Mouse (Mus musculus): ENCODE measurements around the gene Gm4969. TPM values are rescaled to one million over a fixed set of nuclear protein-coding genes. Genes with fewer than 3 reads are reported as not detected.

Gene Gm4969
- total and polyA plus RNA-seq, 3 experiments = not detected

- no peak overlapping the region for H3K4me3 ChIP-seq (ENCODE audit: control insufficient read depth in 1 of 2, insufficient read depth in 1 of 2, low read depth in 2 of 2, low read length in 2 of 2)
- H3K27ac ChIP-seq (ENCODE audit: control insufficient read depth, low read depth, low read length) = no peak overlapping the region
- DNase-seq (ENCODE audit: low read depth, low spot score) = no peak
- H3K27me3 ChIP-seq (ENCODE audit: control insufficient read depth in 1 of 2, insufficient read depth in 2 of 2, low read length in 2 of 2) = no peaks in the 10 kb centered on the region
- no peak overlapping the region for H3K9ac ChIP-seq (ENCODE audit: control insufficient read depth, low read depth, low read length, poor library complexity, severe bottlenecking)
- H3K9me3 ChIP-seq (replicated peaks; ENCODE audit: insufficient read depth, low read length) = no peaks in the 10 kb centered on the region
- 0 out of 4 replicates have a peak, but pooled peaks cover 0 to under 1% of the 10 kb centered on the region in 2 experiments for H3K36me3 ChIP-seq (ENCODE audit: control insufficient read depth in 1 of 2, insufficient read depth in 2 of 2, low read length in 2 of 2)
- TF ChIP-seq HCFC1 (IDR thresholded peaks at IDR 0.05; ENCODE audit: low read depth, low read length) (no peak), NRF1 (IDR thresholded peaks at IDR 0.05; ENCODE audit: insufficient read depth, low read depth, low read length, poor library complexity, severe bottlenecking) (no peak), POLR2A (IDR thresholded peaks at IDR 0.05; ENCODE audit: control insufficient read depth in 1 of 2, insufficient read depth in 1 of 2, low read depth in 1 of 2, low read length in 2 of 2, poor library complexity in 1 of 2) (no peak), RCOR1 (IDR thresholded peaks at IDR 0.05; ENCODE audit: low read depth, low read length) (no peak), JUND (IDR thresholded peaks at IDR 0.05; ENCODE audit: low read depth, low read length) (no peak), SIN3A (IDR thresholded peaks at IDR 0.05; ENCODE audit: low read length) (no peak), MYC (IDR thresholded peaks at IDR 0.05; ENCODE audit: low read depth, low read length) (no peak), POLR2AphosphoS2 (IDR thresholded peaks at IDR 0.05; ENCODE audit: low read length) (no peak), GABPA (IDR thresholded peaks at IDR 0.05; ENCODE audit: low read depth, low read length) (no peak), ZMIZ1 (IDR thresholded peaks at IDR 0.05; ENCODE audit: low read depth, low read length) (no peak), ZC3H11A (IDR thresholded peaks at IDR 0.05; ENCODE audit: low read depth, low read length) (no peak), ETS1 (IDR thresholded peaks at IDR 0.05; ENCODE audit: low read depth, low read length) (no peak), TBP (IDR thresholded peaks at IDR 0.05; ENCODE audit: low read depth, low read length) (no peak), USF2 (IDR thresholded peaks at IDR 0.05; ENCODE audit: borderline replicate concordance in 1 of 2, insufficient read depth in 1 of 2, low read depth in 1 of 2, low read length in 2 of 2) (no peak), E2F4 (IDR thresholded peaks at IDR 0.05; ENCODE audit: borderline replicate concordance, low read depth, low read length) (no peak), USF1 (IDR thresholded peaks at IDR 0.05; ENCODE audit: low read depth, low read length) (no peak)
- no peaks in the 10 kb centered on the region for H3K79me2 ChIP-seq (ENCODE audit: control insufficient read depth, insufficient read depth, low read length, poor library complexity)
- H3K4me1 ChIP-seq (ENCODE audit: control insufficient read depth in 1 of 2, insufficient read depth in 2 of 2, low read length in 2 of 2) = peaks cover 0 to 2% of the 10 kb centered on the region in 2 experiments; a peak in 2 of 4 replicates
Measured at GRCm38 (mm10) chr7:19136673-19137334, 18.6 kb upstream of the Gm4969 start.

- Histone ChIP-seq H3K9ac (ENCODE audit: control insufficient read depth, low read depth, low read length, poor library complexity, severe bottlenecking) (no peak overlapping the region), H3K79me2 (ENCODE audit: control insufficient read depth, insufficient read depth, low read length, poor library complexity) (no peaks in the 10 kb centered on the region), H3K27ac (ENCODE audit: control insufficient read depth, low read depth, low read length) (no peak overlapping the region), H3K36me3 (ENCODE audit: control insufficient read depth in 1 of 2, insufficient read depth in 2 of 2, low read length in 2 of 2) (0 out of 4 replicates have a peak, but pooled peaks cover 0 to 2% of the 10 kb centered on the region in 2 experiments), H3K4me1 (ENCODE audit: control insufficient read depth in 1 of 2, insufficient read depth in 2 of 2, low read length in 2 of 2) (peaks cover 0 to 4% of the 10 kb centered on the region in 2 experiments; a peak in 2 of 4 replicates), H3K4me3 (ENCODE audit: control insufficient read depth in 1 of 2, insufficient read depth in 1 of 2, low read depth in 2 of 2, low read length in 2 of 2) (no peak overlapping the region), H3K9me3 (replicated peaks; ENCODE audit: insufficient read depth, low read length) (no peaks in the 10 kb centered on the region), H3K27me3 (ENCODE audit: control insufficient read depth in 1 of 2, insufficient read depth in 2 of 2, low read length in 2 of 2) (no peaks in the 10 kb centered on the region)
- DNase-seq (ENCODE audit: low read depth, low spot score) = no peak
- no peak for TF ChIP-seq CHD1 (IDR thresholded peaks at IDR 0.05; ENCODE audit: low read depth, low read length)
- no peak for TF ChIP-seq NRF1 (IDR thresholded peaks at IDR 0.05; ENCODE audit: insufficient read depth, low read depth, low read length, poor library complexity, severe bottlenecking)
Measured at GRCm38 (mm10) chr7:19136168-19136567, 18.0 kb upstream of the Gm4969 start.
